Mouse (Mus musculus) embryonic facial prominence, embryonic 15.5 days (tissue): ENCODE measurements around the gene Apba1. TPM values are rescaled to one million over a fixed set of nuclear protein-coding genes. Genes with fewer than 3 reads are reported as not detected.

Experiments
- ATAC-seq: fragments of 200-750 bp; cut with Nextera tagmentation; 2 replicates; pipeline ENCODE4 v1.8.0; 2017; ENCODE audit warnings: low read depth, moderate TSS enrichment; ENCODE audit not compliant: insufficient number of reproducible peaks, low FRiP score, low TSS enrichment
- H3K27ac ChIP-seq: fragments of 300-500 bp; sonication (generic); replicated peaks from 2 replicates; pipeline ENCODE4 v1.5.1; 2015; ENCODE audit warnings: mild to moderate bottlenecking, inconsistent platforms
- H3K27me3 ChIP-seq: fragments of 300-500 bp; sonication (generic); 2 replicates; pipeline ENCODE4 v1.6.1; 2015; ENCODE audit warnings: inconsistent platforms
- H3K36me3 ChIP-seq: fragments of 300-500 bp; sonication (generic); 2 replicates; pipeline ENCODE4 v1.6.1; 2015; ENCODE audit warnings: mild to moderate bottlenecking, inconsistent platforms
- H3K4me1 ChIP-seq: fragments of 300-500 bp; sonication (generic); 2 replicates; pipeline ENCODE4 v1.6.1; 2015; ENCODE audit warnings: inconsistent platforms
- H3K4me2 ChIP-seq: fragments of 300-500 bp; sonication (generic); replicated peaks from 2 replicates; pipeline ENCODE4 v1.6.1; 2015; ENCODE audit warnings: mild to moderate bottlenecking, inconsistent platforms
- H3K4me3 ChIP-seq: fragments of 300-500 bp; sonication (generic); replicated peaks from 2 replicates; pipeline ENCODE4 v1.5.1; 2015; ENCODE audit warnings: mild to moderate bottlenecking, inconsistent platforms
- H3K9ac ChIP-seq: fragments of 300-500 bp; sonication (generic); 2 replicates; pipeline ENCODE4 v1.6.1; 2015; ENCODE audit warnings: inconsistent platforms
- H3K9me3 ChIP-seq: fragments of 300-500 bp; sonication (generic); replicated peaks from 2 replicates; pipeline ENCODE4 v1.6.1; 2016; ENCODE audit warnings: inconsistent platforms
- WGBS: fragments of 180-500 bp; shearing (Covaris S2); methylation state at CpG from one replicate; pipeline ENCODE4 v1.1.7; 2015; 5-methylcytosine and 5-hydroxymethylcytosine counted together
- polyA plus RNA-seq: library from polyadenylated mRNA; unstranded; fragments of >200 nt; fragmentation: Nextera tagmentation; extraction: Ambion mirVana; gene quantifications from 2 replicates; pipeline ENCODE4 v1.2.1, GENCODE M21; 2015

The Apba1 gene
- polyA plus RNA-seq, 1 experiment from 2014 or later: 1.3 TPM

- ATAC-seq: no peak
- no peaks in the 10 kb centered on the region for H3K36me3 ChIP-seq
- no peaks in the 10 kb centered on the region for H3K9me3 ChIP-seq
- no peak overlapping the region for H3K4me3 ChIP-seq
- no peak overlapping the region for H3K27ac ChIP-seq
- H3K9ac ChIP-seq: no peak overlapping the region
- H3K4me2 ChIP-seq: no peak overlapping the region
- H3K4me1 ChIP-seq: no peaks in the 10 kb centered on the region
- 81% methylated on average over 12 of the region's 12 CpGs for WGBS
- H3K27me3 ChIP-seq: no peaks in the 10 kb centered on the region
These were observed 182.8 kb downstream of the Apba1 start for GRCm38 (mm10) chr19:23941422-23941949.

DNA sequence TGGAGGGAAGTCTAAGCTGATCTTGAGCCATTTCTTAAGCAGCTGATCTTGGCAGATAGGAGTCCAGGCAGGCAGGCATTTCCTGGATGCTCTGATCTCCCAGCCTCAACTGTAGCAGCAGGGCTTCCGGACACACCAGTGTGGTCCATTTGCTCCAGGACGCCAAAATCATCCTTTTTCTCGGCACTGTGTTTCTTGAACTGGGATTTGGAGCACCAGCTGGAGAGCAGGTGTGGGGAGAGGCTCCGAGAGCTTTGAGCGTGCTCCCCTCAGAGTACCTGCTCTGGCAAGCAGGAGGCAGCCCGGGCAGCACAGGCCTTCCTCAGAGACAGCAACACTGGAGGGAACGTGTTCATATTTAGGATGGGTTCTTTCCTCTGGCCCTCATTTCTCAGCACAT, 184.2 kb downstream of the Apba1 start:
- H3K9me3 ChIP-seq: no peaks in the 10 kb centered on the region
- H3K4me3 ChIP-seq: no peak overlapping the region
- H3K4me2 ChIP-seq: no peak overlapping the region
- no peaks in the 10 kb centered on the region for H3K27me3 ChIP-seq
- 73% methylated on average over 7 of the region's 7 CpGs for WGBS
- no peaks in the 10 kb centered on the region for H3K4me1 ChIP-seq
- no peak for ATAC-seq
- H3K27ac ChIP-seq: no peak overlapping the region
- H3K36me3 ChIP-seq: no peaks in the 10 kb centered on the region
- H3K9ac ChIP-seq: no peak overlapping the region

DNA sequence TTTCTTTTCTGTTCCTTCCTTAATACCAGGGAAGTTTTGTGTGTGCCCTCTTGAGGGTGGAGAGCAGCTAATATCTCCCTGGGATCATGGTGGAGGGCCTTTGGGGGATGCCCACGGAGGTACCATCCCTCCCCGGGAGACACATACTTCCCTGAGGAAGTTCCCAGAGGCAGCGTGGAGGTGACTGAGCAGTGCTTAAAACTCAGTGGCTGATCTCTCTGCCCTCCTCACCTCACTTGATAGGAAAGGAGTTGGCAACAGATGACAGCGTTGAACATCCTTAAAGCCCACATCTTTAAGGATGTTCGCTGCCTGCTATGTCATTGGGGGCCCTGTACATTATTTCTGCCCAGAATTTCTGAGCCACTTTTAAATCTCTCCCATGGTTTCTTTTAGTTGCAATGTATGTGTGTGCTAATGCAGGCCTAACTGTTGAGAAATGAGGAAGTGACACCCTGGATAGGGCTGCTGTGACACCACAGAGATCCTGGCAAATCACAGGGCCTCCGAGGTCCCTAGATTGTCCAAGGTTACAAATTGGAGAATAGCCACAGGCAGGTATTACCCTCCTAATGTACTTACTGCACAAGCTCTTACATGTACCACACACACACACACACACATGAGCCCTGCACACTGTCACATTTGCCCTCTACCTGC, 187.5 kb downstream of the Apba1 start:
- H3K27ac ChIP-seq: no peak overlapping the region
- H3K4me2 ChIP-seq: no peak overlapping the region
- 75% methylated on average over 6 of the region's 6 CpGs for WGBS
- no peaks in the 10 kb centered on the region for H3K4me1 ChIP-seq
- H3K36me3 ChIP-seq: no peaks in the 10 kb centered on the region
- H3K27me3 ChIP-seq: no peaks in the 10 kb centered on the region
- H3K9me3 ChIP-seq: no peaks in the 10 kb centered on the region
- no peak for ATAC-seq
- H3K9ac ChIP-seq: no peak overlapping the region
- no peak overlapping the region for H3K4me3 ChIP-seq

GRCm38 (mm10) chr19:23946751-23947150, 188.1 kb downstream of the Apba1 start:
- Histone ChIP-seq H3K36me3 (no peaks in the 10 kb centered on the region), H3K4me1 (no peaks in the 10 kb centered on the region), H3K9me3 (no peaks in the 10 kb centered on the region), H3K4me3 (no peak overlapping the region), H3K9ac (no peak overlapping the region), H3K27ac (no peak overlapping the region), H3K4me2 (no peak overlapping the region), H3K27me3 (no peaks in the 10 kb centered on the region)
- 69% methylated on average over 4 of the region's 4 CpGs for WGBS
- no peak for ATAC-seq

GRCm38 (mm10) chr19:23947871-23948270, 189.2 kb downstream of the Apba1 start:
- Histone ChIP-seq H3K4me3 (no peak overlapping the region), H3K36me3 (no peaks in the 10 kb centered on the region), H3K27me3 (no peaks in the 10 kb centered on the region), H3K9me3 (no peaks in the 10 kb centered on the region), H3K9ac (no peak overlapping the region), H3K27ac (no peak overlapping the region), H3K4me1 (no peaks in the 10 kb centered on the region), H3K4me2 (no peak overlapping the region)
- WGBS: 36% methylated on average over 4 of the region's 4 CpGs
- no peak for ATAC-seq

DNA sequence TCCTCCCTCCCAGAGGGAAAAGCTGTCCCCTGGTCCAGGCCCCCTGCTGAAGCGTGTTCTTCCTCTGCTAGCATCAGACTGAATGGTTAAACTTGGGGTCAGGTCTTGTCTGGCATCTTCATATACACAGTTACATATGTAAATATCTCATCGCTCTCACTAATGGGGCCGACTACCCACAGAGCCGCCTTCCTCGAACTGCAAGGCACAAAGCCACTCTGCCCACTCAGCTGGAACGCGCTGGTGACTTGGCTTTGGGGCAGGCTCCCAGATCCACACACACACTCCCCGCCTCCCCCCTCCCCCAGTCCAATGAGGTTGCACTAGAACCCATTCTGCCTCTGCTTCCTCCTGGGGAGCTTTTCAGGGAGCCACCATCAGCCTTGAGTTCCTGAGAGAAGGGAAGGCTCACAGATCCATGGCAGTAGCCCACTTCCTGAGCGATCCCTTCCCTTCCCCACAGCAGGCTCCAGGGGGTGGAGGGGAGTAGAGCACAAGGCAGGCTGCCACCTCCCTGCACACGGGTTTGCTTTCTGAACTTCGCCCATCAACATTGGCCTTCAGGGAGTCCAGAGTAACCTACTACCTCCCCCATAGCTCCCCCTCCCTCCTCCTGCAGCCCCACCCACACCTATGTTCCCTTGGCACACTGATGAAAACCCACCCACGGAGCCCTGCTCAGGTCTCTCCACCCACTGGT, 189.8 kb downstream of the Apba1 start:
- Histone ChIP-seq H3K9ac (no peak overlapping the region), H3K36me3 (no peaks in the 10 kb centered on the region), H3K4me2 (no peak overlapping the region), H3K27me3 (no peaks in the 10 kb centered on the region), H3K4me3 (no peak overlapping the region), H3K27ac (no peak overlapping the region), H3K4me1 (no peaks in the 10 kb centered on the region), H3K9me3 (no peaks in the 10 kb centered on the region)
- WGBS: 31% methylated on average over 12 of the region's 12 CpGs
- no peak for ATAC-seq

GRCm38 (mm10) chr19:23955461-23955860, 196.8 kb downstream of the Apba1 start:
- no peaks in the 10 kb centered on the region for H3K9me3 ChIP-seq
- H3K36me3 ChIP-seq: no peaks in the 10 kb centered on the region
- H3K27ac ChIP-seq: no peak overlapping the region
- H3K4me2 ChIP-seq: no peak overlapping the region
- no peak overlapping the region for H3K9ac ChIP-seq
- ATAC-seq: no peak
- no peak overlapping the region for H3K4me3 ChIP-seq
- no peaks in the 10 kb centered on the region for H3K27me3 ChIP-seq
- H3K4me1 ChIP-seq: peaks cover 6% of the 10 kb centered on the region
- WGBS: 88% methylated on average over 8 of the region's 8 CpGs

- no peak overlapping the region for H3K4me3 ChIP-seq
- H3K27ac ChIP-seq: no peak overlapping the region
- H3K36me3 ChIP-seq: no peaks in the 10 kb centered on the region
- WGBS: 72% methylated on average over 17 of the region's 17 CpGs
- no peak overlapping the region for H3K4me2 ChIP-seq
- H3K9ac ChIP-seq: no peak overlapping the region
- peaks cover 8% of the 10 kb centered on the region for H3K4me1 ChIP-seq
- no peaks in the 10 kb centered on the region for H3K27me3 ChIP-seq
- H3K9me3 ChIP-seq: no peaks in the 10 kb centered on the region
- no peak for ATAC-seq
These were observed 197.8 kb downstream of the Apba1 start for GRCm38 (mm10) chr19:23956299-23956975.

DNA sequence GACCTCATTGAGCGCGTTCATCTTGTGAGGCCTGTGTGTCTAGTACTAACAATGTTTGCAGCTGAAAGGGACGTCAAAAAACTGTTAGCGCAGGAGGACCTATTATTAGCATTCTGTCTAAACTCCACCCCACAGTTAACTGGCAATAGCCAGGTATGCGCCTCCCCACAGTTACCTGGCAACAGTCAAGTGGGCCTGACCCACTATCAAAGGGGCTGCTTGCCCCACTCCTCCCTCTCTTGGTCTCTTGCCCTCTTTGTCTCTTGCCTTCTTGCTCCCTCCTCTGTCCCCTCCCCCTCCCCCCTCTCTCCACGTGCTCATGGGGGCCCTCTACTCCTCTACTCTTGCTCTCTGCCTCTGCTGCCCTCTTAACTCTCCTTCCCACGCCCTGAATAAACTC, 198.9 kb downstream of the Apba1 start:
- Histone ChIP-seq H3K27me3 (no peaks in the 10 kb centered on the region), H3K9me3 (no peaks in the 10 kb centered on the region), H3K36me3 (no peaks in the 10 kb centered on the region), H3K9ac (no peak overlapping the region), H3K4me2 (no peak overlapping the region), H3K4me3 (no peak overlapping the region), H3K4me1 (peaks cover 11% of the 10 kb centered on the region), H3K27ac (no peak overlapping the region)
- ATAC-seq: no peak
- 74% methylated on average over 7 of the region's 7 CpGs for WGBS

GRCm38 (mm10) chr19:23958925-23959324, 200.2 kb downstream of the Apba1 start:
- Histone ChIP-seq H3K4me3 (no peak overlapping the region), H3K9ac (no peak overlapping the region), H3K27ac (no peak overlapping the region), H3K4me2 (no peak overlapping the region), H3K4me1 (peaks cover 11% of the 10 kb centered on the region), H3K9me3 (no peaks in the 10 kb centered on the region), H3K27me3 (no peaks in the 10 kb centered on the region), H3K36me3 (no peaks in the 10 kb centered on the region)
- ATAC-seq: 0 out of 2 replicates have a peak, but pooled peaks have one; percentile 34
- 18% methylated on average over 6 of the region's 6 CpGs for WGBS

GRCm38 (mm10) chr19:23959870-23960269, 201.2 kb downstream of the Apba1 start:
- Histone ChIP-seq H3K4me1 (peaks cover 11% of the 10 kb centered on the region), H3K36me3 (no peaks in the 10 kb centered on the region), H3K27ac (no peak overlapping the region), H3K9me3 (no peaks in the 10 kb centered on the region), H3K4me3 (no peak overlapping the region), H3K4me2 (no peak overlapping the region), H3K9ac (no peak overlapping the region), H3K27me3 (no peaks in the 10 kb centered on the region)
- ATAC-seq: peak; percentile 31; the same call in 1 of the 2 replicates
- WGBS: 58% methylated on average over 7 of the region's 7 CpGs
